Mouse (Mus musculus): Measurements from ENCODE around the gene Adgrv1.

- no peak for TF ChIP-seq GATA1 (IDR thresholded peaks at IDR 0.05; ENCODE audit: low read length)
- TF ChIP-seq TAL1 (IDR thresholded peaks at IDR 0.05; ENCODE audit: low read length) = no peak
These were observed 289.9 kb downstream of the Adgrv1 start for GRCm38 (mm10) chr13:81342987-81343596.
